Mouse (Mus musculus): Measurements from ENCODE around the gene Kmt2e. TPM values are rescaled to one million over a fixed set of nuclear protein-coding genes. Genes with fewer than 3 reads are reported as not detected.
"Not testable (repeated sequence)": the region's sequence is repeated elsewhere in the genome, so short reads cannot be mapped to it uniquely, and the experiment has no call there.

Gene Kmt2e
- total and polyA plus RNA-seq, 3 experiments: 14.4 to 48.5 (median 38.1) TPM

GRCm38 (mm10) chr5:23453561-23453960 is 19.3 kb downstream of the Kmt2e start:
- H3K4me3 ChIP-seq; H3K27me3 ChIP-seq (ENCODE audit: control insufficient read depth, insufficient read depth, low read length); H3K9ac ChIP-seq (ENCODE audit: low read depth, low read length); DNase-seq; H3K4me1 ChIP-seq (ENCODE audit: control insufficient read depth, insufficient read depth, low read length); H3K27ac ChIP-seq: not testable (repeated sequence)
- Histone ChIP-seq H3K36me3 (ENCODE audit: control insufficient read depth, insufficient read depth, low read length) (peaks cover 45% of the 10 kb centered on the region), H3K79me2 (replicated peaks; ENCODE audit: control insufficient read depth, insufficient read depth, low read length) (peaks cover 10% of the 10 kb centered on the region)
- TF ChIP-seq CTCF (IDR thresholded peaks at IDR 0.05): peak; percentile 53
- 61% methylated on average over 2 of the region's 2 CpGs for WGBS
- intact Hi-C loops (cut with DNase I): loop anchor here (5.0 kb wide), 1 partner anchor 34 kb away; no protein-coding TSS in a partner anchor

GRCm38 (mm10) chr5:23461688-23462087 is 27.4 kb downstream of the Kmt2e start:
- intact Hi-C loops (cut with DNase I): loop anchor here (10.0 kb wide), 1 partner anchor 207 kb away; no protein-coding TSS in a partner anchor

GRCm38 (mm10) chr5:23464247-23464646 is 30.0 kb downstream of the Kmt2e start:
- peaks cover 36% of the 10 kb centered on the region for H3K36me3 ChIP-seq (ENCODE audit: control insufficient read depth, insufficient read depth, low read length)
- intact Hi-C loops (cut with DNase I): loop anchor here (10.0 kb wide), 1 partner anchor 209 kb away; no protein-coding TSS in a partner anchor
- H3K27me3 ChIP-seq (ENCODE audit: control insufficient read depth, insufficient read depth, low read length): no peaks in the 10 kb centered on the region
- H3K4me3 ChIP-seq: no peak overlapping the region
- no peak overlapping the region for H3K9ac ChIP-seq (ENCODE audit: low read depth, low read length)
- peaks cover 1% of the 10 kb centered on the region for H3K4me1 ChIP-seq (ENCODE audit: control insufficient read depth, insufficient read depth, low read length)
- TF ChIP-seq EP300 (IDR thresholded peaks at IDR 0.05; ENCODE audit: insufficient read depth, low read depth, low read length) (no peak), CTCF (IDR thresholded peaks at IDR 0.05) (no peak), POLR2A (IDR thresholded peaks at IDR 0.05; ENCODE audit: insufficient read depth, low read depth, low read length) (no peak)
- WGBS: 77% methylated on average over 3 of the region's 3 CpGs
- H3K79me2 ChIP-seq (replicated peaks; ENCODE audit: control insufficient read depth, insufficient read depth, low read length): peaks cover 2% of the 10 kb centered on the region
- DNase-seq: no peak
- no peak overlapping the region for H3K27ac ChIP-seq

More at GRCm38 (mm10) chr5:23461688-23462087, 27.4 kb downstream of the Kmt2e start:
- H3K4me1 ChIP-seq (ENCODE audit: control insufficient read depth, insufficient read depth, low read length): peaks cover 6% of the 10 kb centered on the region
- peaks cover 6% of the 10 kb centered on the region for H3K79me2 ChIP-seq (replicated peaks; ENCODE audit: control insufficient read depth, insufficient read depth, low read length)
- WGBS: 2% methylated on average over 2 of the region's 2 CpGs
- H3K9ac ChIP-seq (ENCODE audit: low read depth, low read length): no peak overlapping the region
- H3K4me3 ChIP-seq: no peak overlapping the region
- H3K36me3 ChIP-seq (ENCODE audit: control insufficient read depth, insufficient read depth, low read length): peaks cover 48% of the 10 kb centered on the region
- no peak for DNase-seq
- H3K27ac ChIP-seq: peak overlapping the region; percentile 15
- no peaks in the 10 kb centered on the region for H3K27me3 ChIP-seq (ENCODE audit: control insufficient read depth, insufficient read depth, low read length)
- no peak for TF ChIP-seq EP300 (IDR thresholded peaks at IDR 0.05; ENCODE audit: insufficient read depth, low read depth, low read length)
- no peak for TF ChIP-seq CTCF (IDR thresholded peaks at IDR 0.05)
- no peak for TF ChIP-seq POLR2A (IDR thresholded peaks at IDR 0.05; ENCODE audit: insufficient read depth, low read depth, low read length)

- Histone ChIP-seq H3K79me2 (replicated peaks; ENCODE audit: control insufficient read depth, insufficient read depth, low read length) (peaks cover 2% of the 10 kb centered on the region), H3K27me3 (ENCODE audit: control insufficient read depth, insufficient read depth, low read length) (no peaks in the 10 kb centered on the region), H3K4me3 (no peak overlapping the region), H3K36me3 (ENCODE audit: control insufficient read depth, insufficient read depth, low read length) (peaks cover 35% of the 10 kb centered on the region), H3K9ac (ENCODE audit: low read depth, low read length) (no peak overlapping the region), H3K27ac (no peak overlapping the region), H3K4me1 (ENCODE audit: control insufficient read depth, insufficient read depth, low read length) (peaks cover 1% of the 10 kb centered on the region)
- intact Hi-C loops (cut with DNase I): loop anchor here (10.0 kb wide), 1 partner anchor 210 kb away; no protein-coding TSS in a partner anchor
- WGBS: 88% methylated on average over 8 of the region's 8 CpGs
- TF ChIP-seq CTCF (IDR thresholded peaks at IDR 0.05): no peak
- no peak for TF ChIP-seq EP300 (IDR thresholded peaks at IDR 0.05; ENCODE audit: insufficient read depth, low read depth, low read length)
- TF ChIP-seq POLR2A (IDR thresholded peaks at IDR 0.05; ENCODE audit: insufficient read depth, low read depth, low read length): no peak
- DNase-seq: no peak
Observed at GRCm38 (mm10) chr5:23464743-23465142, 30.5 kb downstream of the Kmt2e start.

- intact Hi-C loops (cut with DNase I): loop anchor here (10.0 kb wide), 1 partner anchor 212 kb away; no protein-coding TSS in a partner anchor
- Histone ChIP-seq H3K36me3 (ENCODE audit: control insufficient read depth, insufficient read depth, low read length) (peaks cover 34% of the 10 kb centered on the region), H3K4me3 (no peak overlapping the region), H3K27me3 (ENCODE audit: control insufficient read depth, insufficient read depth, low read length) (no peaks in the 10 kb centered on the region), H3K4me1 (ENCODE audit: control insufficient read depth, insufficient read depth, low read length) (peaks cover 1% of the 10 kb centered on the region), H3K79me2 (replicated peaks; ENCODE audit: control insufficient read depth, insufficient read depth, low read length) (peaks cover 2% of the 10 kb centered on the region), H3K9ac (ENCODE audit: low read depth, low read length) (no peak overlapping the region), H3K27ac (no peak overlapping the region)
- no peak for DNase-seq
- TF ChIP-seq CTCF (IDR thresholded peaks at IDR 0.05) (no peak), EP300 (IDR thresholded peaks at IDR 0.05; ENCODE audit: insufficient read depth, low read depth, low read length) (no peak), POLR2A (IDR thresholded peaks at IDR 0.05; ENCODE audit: insufficient read depth, low read depth, low read length) (no peak)
- 86% methylated on average over 4 of the region's 4 CpGs for WGBS
Observed at GRCm38 (mm10) chr5:23466546-23466945, 32.3 kb downstream of the Kmt2e start.

GRCm38 (mm10) chr5:23473098-23473873 is 39.0 kb downstream of the Kmt2e start:
- peaks cover 13% of the 10 kb centered on the region for H3K36me3 ChIP-seq (ENCODE audit: control insufficient read depth, insufficient read depth, low read length)
- no peak overlapping the region for H3K4me3 ChIP-seq
- DNase-seq: no peak
- no peak overlapping the region for H3K27ac ChIP-seq
- WGBS: 66% methylated on average over 6 of the region's 6 CpGs
- H3K79me2 ChIP-seq (replicated peaks; ENCODE audit: control insufficient read depth, insufficient read depth, low read length): no peaks in the 10 kb centered on the region; the same call in 1 of the 2 replicates
- no peaks in the 10 kb centered on the region for H3K4me1 ChIP-seq (ENCODE audit: control insufficient read depth, insufficient read depth, low read length)
- intact Hi-C loops (cut with DNase I): loop anchor here (5.0 kb wide), 1 partner anchor 56 kb away; no protein-coding TSS in a partner anchor
- TF ChIP-seq POLR2A (IDR thresholded peaks at IDR 0.05; ENCODE audit: insufficient read depth, low read depth, low read length): no peak
- peak; percentile 65 for TF ChIP-seq CTCF (IDR thresholded peaks at IDR 0.05)
- TF ChIP-seq EP300 (IDR thresholded peaks at IDR 0.05; ENCODE audit: insufficient read depth, low read depth, low read length): no peak
- H3K27me3 ChIP-seq (ENCODE audit: control insufficient read depth, insufficient read depth, low read length): no peaks in the 10 kb centered on the region
- no peak overlapping the region for H3K9ac ChIP-seq (ENCODE audit: low read depth, low read length)

Data from heart, adult 2 months (tissue).